Mouse (Mus musculus) urinary bladder, adult 18-20 months (tissue): Measurements from ENCODE around the gene Pard3b.

Source experiments
- DNase-seq, 2 experiments: peaks; one replicate each; pipeline ENCODE4 v3.0.0; 2022; ENCODE audit warnings: low spot score in 2 of 2, mixed read lengths in 2 of 2

Gene Pard3b

DNA sequence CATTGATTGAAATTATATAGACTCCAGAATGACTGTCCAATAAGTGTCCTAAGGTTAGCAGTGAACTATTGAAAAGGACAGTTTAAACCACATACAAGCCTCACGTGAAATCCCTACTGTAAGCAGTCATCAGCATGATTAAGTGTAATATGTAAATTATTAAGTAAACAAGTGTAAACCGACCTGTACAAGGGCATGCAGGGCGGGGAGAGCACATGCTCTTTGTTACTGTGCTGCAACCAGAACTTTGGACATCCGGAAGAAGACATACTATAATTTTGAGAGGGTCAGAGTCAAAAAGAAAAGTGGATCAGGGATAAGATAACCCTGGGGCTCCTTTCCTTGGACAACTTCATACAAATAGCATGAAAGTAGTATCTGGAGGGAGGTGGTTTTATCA, 749.4 kb downstream of the Pard3b start:
- DNase-seq, result no peak

DNA sequence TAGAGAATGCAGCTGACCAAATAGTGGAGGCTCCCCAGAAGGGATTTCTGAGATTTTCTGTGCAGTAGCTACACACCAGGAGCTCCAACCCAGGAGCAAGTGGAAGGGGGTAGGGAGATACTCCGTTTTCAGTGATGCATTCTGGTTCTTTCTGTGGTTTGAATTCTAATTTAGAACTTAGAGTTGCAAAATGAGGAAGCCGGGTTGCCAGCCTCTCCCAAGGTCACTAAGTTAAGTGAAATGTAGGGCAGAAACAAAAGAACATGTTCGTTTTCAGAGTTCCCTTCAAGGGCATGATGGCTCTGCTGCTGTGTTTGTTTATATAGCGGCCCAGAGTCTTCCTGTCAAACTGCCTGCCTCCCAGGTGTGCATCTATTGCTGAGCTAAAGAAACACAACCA, 754.2 kb downstream of the Pard3b start:
- no peak for DNase-seq

DNA sequence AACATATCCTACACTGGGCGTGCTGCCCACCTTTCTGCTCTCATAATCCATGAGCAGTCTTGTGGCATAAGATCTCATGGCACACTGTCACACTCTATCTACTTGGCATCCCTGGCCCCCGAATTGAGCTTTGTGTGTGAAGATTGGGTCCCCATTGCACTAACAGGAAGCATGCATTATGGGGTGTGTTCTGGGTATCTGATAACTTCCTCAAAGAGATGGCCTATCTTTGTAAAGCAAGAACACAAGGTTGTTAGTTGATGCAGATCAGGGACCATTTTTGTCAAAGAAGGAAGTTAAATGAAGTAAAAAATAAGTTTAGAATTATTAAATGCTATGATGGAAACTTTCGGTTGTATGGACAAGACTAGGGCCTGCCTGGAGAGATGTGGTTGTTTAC, 755.9 kb downstream of the Pard3b start:
- no peak for DNase-seq

DNA sequence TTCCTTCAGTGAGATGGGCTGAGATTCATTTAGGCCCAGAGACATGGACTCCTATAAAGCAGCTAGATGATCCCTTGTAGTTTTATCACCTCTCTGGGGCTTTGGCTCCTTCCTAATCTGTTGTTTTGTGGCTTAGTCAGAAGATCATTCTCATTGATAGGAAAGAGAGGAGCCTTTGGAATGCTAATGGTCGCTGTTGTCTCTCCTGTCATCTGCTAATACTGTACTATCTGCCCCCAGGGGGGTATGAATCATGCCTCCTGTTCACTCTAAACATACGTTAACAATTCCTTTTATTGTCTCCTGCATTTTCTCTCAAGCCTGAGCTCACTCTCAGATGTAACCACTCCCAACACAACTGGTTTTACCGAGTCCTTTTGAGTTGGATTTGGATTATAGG, 759.6 kb downstream of the Pard3b start:
- no peak for DNase-seq

DNA sequence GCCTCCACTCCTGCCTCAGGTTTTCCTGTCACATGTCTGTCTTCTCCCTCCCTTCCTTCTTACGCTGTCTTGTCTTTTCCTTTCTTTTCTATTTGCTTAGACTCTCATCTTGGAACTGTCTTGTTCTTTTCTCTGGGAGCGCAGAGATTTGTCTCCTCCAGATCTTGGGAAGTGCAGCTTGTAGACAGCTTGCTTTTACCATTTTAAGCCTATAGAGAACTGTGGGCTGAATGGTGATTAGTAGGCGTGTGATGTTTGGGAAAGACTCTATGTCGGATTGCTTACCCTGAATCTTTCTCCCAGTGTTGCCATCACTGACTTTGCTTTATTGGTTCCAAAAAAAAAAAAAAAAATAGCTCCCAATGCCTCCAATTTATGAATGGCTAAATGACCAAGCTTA, 760.1 kb downstream of the Pard3b start:
- DNase-seq, result no peak

DNA sequence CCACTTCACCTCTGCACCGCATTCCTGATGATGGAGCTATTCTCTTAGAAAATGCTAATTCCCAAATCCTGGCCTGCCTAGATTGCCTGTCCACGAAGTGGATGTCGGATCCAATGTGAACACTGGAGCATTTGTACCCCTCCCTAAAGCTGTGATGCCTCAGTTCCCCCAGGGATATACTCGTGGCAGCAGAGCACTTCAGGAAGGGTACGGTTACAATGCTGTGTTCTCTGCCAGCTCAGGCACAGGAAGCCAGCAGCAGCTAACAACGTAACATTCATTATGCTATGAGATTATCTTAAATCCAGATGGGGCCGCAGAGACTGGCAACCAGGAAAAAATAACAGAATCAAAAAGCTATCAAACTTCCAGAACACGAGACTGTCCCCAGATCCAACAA, 766.4 kb downstream of the Pard3b start:
- DNase-seq, result no peak

DNA sequence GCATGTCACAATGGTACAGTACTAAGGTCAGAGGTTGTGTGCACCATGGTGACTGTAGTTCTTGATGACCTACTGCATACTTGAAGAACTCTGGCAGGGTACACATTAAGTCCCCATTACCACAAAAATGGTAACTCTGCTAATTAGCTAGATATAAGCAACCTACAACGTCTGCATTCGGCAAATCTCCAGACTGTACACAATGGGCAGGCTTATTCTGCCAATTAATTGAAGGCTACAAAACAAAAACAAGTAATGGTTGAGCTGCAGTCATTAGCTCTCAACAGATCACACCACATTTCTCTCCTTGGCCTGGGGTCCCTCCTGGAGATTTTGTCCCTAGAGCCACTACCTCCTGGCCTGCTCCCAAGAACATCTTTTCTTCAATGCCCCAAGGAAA, 772.7 kb downstream of the Pard3b start:
- no peak for DNase-seq

DNA sequence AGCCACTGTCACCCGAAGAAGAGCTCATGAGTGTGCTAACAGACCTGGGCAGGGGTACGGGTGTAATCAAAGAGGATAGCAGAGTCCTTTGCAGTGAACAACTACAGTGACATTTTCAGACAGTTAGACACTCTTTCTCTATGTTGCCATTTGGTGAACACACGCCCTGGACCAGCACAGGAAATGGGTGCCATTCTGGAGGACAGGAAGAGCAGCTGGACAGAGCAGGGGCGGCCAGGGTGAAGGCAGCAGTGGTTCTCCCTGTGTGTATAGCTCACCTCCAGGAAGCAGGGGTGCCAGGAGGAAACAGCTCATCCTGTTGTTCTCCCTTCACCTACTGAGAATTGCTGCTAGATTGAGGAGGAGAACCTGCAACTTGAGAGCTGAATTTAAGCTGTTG, 773.4 kb downstream of the Pard3b start:
- no peak for DNase-seq

DNA sequence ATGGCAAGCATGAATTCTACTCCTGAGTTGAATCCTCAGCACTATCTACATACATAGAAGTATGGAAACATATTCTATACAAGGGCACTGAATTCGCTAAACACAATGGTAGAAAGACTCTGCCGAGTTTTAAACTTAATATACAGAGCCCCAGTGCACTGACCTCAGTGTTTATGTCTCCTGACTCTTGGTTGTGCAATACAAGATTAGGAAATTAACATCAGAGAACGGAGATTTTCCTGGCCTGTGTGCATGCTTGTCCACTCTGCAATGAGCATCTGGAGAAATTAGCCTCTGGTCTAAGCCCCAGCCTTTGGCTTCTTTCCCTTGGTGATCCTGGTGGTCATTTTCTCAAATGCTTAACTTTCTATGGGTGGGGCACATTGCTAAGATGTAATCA, 774.4 kb downstream of the Pard3b start:
- DNase-seq, result no peak

DNA sequence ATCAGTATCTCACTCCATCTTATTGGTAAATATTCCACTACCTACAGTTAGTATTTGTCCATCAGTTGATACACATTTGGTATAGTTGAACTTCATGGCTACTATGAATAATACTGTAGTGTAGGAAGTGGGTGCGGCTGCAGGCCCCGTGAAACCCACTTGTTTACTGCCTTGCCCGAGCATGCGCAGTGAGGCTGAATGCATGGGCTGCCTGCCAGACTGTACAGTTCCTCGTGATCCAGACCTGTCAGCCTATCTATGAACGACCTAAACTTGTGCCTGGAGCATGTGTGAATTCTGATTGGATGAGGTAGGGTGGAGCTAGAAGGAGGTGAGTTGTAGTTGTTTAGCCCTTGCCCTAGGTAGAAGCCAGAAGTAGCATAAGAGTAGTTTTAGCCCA, 775.9 kb downstream of the Pard3b start:
- no peak for DNase-seq

DNA sequence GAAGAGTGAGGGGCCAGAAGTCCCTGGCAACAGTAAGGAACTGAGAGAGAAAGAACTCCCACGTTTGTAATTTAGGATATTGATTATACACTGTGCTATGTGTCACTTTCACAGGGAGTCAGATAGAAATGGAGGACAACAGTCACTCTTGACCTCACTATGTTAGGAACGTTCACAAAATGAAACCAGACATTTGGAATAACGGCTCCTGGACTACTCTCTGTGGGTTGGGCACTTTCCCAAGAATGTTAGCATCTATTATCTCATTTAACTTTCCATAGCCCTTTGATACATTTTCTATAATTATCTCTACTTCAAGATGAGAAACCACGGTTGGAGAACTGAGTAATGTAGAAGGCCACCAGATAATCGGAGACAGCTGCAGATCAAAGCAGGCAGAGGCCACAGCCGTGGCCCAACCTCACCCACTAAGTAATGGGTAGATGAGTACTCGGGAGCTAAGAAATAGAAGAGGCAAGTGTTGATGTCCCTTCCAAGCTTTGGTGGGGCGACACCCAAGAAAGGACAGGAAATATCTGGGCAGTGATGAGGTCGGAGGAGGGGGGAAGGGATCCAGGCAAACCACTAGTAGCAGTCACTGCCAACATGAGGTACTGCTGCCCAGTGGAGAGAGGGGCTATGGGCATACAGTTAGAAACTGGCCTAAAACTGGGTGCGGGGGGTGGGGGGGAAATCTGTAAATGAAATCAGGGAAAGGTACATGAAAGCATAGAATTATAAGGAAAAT, 778.2 kb downstream of the Pard3b start:
- DNase-seq, result no peak

DNA sequence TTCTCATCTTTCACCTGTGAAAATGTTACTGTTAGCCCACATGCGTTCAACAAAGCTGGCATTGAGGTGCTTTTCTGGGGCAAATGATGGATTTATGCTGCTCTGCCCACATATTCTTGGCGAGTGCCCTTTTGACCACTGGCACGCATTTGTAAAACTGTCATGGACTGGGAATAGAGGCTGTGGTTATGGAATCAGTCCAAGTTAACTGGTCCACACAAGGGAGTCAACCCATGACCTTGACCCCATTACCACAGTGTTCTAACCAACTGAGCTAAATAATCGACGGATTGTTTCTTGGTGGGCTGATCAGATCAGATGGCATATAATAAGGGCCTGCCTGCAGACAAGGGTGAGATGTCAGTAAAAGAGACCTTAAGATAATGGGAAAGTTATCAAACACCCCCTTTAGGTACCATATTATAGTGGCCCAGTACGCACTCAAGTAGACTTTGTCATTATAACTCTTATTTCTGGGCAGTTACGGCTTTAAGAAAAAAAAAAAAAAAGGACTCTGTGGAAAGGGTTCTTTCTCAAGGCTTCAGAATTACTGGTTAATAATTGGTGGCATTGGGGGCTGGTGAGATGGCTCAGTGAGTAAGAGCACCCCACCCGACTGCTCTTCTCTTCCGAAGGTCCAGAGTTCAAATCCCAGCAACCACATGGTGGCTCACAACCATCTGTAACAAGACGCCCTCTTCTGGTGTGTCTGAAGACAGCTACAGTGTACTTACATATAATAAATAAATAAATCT, 784.4 kb downstream of the Pard3b start:
- DNase-seq, result no peak

DNA sequence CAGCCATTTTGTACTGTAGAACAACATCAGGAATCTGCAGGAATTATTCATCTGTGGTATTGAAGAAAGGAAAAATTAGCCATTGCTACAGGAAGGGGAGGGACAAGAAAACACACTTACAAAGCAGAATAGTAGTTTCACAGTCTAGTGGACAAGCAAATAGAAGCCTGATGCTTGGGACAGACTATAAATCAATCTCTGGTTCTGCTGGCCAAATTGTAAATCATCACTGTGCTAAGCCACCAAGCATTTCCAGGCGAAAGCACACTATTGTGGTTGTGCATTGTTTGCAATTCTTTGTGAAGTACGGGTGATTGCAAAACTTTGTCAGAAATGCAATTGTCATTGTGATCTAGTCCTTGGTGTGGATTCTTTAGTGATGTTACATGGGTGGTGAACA, 786.7 kb downstream of the Pard3b start:
- no peak for DNase-seq

DNA sequence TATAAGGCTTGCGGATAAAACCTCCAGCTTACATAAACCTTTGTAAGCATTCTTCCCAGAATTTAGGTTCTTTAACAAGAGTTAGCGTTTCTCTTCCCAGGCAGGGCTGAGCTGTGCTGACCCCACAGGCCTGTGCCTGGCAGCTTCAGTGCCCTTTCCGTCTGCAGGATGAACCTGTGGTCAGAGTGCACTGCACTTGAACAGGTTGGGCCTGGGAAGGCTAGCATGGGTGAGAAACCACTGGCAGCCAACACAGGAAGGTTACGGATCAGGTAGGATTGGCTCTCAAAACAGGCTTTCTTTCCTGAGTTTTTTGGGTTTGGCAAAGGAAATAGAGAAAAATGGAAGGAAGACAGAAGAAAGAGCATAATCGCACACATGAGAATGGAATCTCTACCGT, 790.1 kb downstream of the Pard3b start:
- DNase-seq, result no peak

DNA sequence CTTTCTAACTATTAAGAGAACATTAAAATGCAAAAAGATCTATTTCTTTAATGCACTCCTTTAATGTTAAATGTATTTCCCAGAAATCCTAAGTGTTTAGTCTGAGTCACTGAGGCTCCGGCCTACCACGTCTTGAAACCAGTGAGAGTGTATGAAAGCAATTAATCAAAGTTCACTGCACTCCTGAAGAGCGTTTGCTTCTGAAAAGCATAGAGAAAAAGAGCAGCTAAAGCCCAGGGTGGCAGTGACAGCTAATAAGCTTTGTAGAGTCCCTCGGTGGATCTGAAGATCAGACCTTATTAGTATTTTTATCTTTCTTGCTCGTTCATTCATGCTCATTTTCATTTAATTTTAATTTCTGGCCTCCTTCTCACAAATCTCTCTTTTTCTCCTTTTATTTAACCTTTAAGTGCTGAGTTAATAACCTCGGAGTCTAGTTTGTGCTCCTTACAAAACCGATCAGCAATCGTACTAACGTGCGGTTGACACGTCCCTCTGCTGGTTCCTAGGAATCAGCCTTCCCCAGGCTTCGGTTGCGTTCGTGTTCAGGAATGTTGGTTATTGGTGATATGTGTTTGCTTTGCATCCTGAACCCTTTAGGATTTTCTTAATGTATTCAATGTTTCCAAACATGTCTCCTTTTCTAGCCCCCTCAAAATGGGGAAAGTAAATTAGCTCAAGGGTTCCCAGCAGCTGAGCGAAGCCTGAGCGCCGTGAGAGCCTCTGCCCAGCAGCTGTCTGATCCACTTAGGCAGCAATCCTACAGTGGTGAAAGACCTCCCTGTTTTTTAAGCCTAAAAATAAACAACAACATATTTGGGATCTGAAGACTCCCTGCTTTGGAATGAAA, 790.9 kb downstream of the Pard3b start:
- DNase-seq, result no peak

DNA sequence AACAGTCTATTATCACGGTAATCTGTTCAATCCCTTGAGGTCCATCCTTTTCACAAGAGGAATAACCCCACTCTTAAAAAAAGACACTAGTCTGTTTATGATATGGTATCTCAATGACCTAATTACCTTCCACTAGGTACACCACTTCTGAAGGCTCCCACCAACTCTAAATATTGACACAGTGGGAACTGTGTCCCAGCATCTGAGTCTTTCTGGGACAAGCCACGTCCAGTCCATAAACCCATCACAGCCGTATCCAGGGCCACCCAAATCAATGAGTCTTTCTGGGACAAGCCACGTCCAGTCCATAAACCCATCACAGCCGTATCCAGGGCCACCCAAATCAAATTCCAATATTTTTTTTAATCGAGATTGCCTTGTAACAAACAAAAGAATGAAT, 792.4 kb downstream of the Pard3b start:
- DNase-seq, result no peak

DNA sequence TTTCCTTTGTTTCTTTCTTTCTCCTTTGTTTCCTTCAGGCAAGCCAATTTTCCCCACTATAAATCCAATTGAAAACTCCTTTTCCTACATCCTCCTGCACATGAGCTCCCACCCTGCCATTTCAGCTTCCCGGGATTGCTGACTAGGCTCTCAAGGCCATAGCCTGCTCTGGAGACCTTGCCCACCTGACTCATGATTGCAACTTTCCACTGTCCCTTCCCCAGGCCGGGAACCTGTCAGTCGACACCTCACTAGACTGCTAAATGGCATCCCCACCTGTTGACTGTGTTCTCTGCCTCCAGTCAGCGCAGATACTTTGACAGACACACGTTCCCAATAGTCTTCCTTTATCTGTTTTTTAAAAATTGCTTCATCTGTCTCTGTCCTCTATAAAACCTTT, 795.3 kb downstream of the Pard3b start:
- DNase-seq, result no peak

DNA sequence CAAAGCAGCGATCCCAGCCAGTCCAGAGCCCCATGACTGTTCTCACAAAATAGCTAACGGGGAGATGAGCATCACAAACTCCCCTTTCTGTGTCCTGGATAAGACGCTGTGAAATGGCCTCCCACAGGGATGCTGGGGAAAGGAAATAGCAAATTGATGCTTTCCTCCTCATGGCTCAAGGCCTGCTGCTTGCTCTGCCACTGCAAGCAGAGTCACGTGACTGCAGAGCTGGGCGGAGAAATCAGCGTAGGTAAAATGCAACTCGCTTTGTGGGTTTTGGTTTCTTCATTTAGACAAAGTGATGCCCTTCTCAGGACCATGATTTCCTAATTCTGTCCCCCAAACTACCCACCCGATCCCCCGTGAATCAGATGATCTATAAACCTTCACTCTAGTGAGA, 797.2 kb downstream of the Pard3b start:
- no peak for DNase-seq

DNA sequence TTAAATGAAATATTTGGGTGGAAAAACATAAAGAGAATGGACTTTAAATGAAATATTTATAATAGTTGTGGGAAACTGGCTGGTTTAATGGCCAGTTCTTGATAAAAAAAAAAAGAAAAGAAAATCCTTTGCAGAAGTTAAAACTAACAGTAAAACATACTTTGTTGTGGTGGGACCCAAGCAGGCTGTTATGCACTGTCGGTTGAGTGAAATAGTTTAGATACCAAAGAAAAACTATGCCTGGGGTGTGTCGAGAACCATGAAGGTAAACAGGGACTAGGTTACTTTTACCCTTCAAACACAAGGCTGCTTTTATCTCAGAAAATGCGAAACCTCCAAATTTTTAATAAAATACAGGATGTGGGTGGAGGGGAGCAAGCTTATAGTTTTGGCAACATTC, 797.7 kb downstream of the Pard3b start:
- no peak for DNase-seq

DNA sequence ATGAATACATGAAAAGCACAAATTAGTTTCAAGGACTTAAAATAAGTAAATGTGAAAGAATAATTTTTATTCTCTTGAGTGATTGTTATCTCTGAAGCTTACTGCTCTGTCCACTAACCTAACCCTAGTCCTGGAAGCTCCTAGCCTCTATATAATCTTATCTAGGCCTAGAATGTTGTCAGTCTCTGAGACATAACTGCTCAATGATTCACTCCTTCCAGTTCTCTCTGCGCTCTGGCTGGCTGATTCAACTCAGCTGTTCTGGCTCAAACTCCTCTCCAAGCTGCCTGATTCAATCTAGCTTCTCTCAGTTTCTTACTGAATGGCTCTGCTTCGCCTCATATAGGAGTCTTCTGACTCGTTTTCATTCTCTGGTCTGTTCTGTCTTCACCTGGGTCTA, 798.9 kb downstream of the Pard3b start:
- DNase-seq, result no peak

DNA sequence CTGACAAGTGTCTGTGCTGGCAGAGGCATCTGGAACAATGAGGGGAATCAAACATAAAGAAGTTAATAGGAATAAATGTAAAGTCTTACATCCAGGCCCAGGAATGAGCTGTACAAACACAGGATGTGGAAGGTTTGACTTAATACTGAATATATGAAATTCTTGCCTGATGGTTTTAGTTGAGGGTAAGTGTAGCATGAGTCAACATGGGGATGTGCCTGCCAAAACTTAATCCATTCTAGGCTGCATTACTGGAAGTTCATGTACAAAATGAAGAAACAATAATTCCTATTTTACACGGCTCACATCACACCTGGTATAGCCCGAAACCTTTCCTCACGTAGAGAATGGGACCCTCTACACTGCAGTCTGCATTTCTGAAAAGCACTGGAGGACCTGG, 805.8 kb downstream of the Pard3b start:
- DNase-seq, result no peak

DNA sequence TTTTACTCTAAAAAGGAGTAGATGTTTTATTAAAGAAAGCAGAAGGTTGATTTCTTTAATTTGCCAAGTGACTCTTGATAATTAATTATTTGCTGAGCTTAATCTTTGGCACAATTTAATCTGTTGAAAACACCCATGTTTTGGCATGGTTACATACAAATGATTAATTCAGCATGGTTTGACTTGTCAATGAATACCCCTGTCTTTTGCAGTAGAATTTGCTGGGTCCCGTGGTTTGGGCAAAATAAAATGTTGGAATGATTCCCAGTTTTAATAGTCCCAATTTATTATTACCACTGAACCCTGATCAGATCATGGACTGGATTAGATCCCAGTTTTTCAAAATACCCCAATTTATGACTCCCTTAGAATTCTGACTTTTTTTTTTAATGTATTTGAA, 808.2 kb downstream of the Pard3b start:
- DNase-seq, result no peak
